Mouse (Mus musculus): ENCODE data around the gene Serpina10.
"Not testable (repeated sequence)": the region's sequence is repeated elsewhere in the genome, so short reads cannot be mapped to it uniquely, and the experiment has no call there.

Serpina10 gene

DNA sequence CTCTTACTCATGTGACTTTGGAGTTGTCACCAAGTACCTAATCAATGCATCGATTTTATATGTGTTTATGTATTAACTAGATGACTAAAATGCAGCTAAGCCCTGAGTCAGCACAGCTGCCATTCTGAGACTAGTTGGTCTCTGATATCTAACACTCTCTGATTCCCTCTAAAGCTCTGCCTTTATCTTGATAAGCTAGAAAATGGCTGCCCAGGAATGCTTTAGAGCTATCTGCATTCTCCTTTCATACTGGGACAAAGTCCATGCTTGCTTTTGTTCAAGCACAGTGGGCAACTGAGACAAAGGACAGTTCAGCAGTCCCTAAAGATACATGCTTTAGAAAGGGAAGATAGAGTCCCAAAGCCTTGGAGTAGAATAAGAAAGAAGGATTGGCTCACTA lies 16.1 kb downstream of the Serpina10 start:
- no peak for DNase-seq (ENCODE audit: low read depth, low spot score)

GRCm38 (mm10) chr12:103601839-103602238 lies 29.4 kb downstream of the Serpina10 start:
- DNase-seq (ENCODE audit: low read depth, low spot score) = no peak

- DNase-seq (ENCODE audit: low read depth, low spot score) = no peak
These were observed 30.9 kb downstream of the Serpina10 start for GRCm38 (mm10) chr12:103600364-103600763.

DNA sequence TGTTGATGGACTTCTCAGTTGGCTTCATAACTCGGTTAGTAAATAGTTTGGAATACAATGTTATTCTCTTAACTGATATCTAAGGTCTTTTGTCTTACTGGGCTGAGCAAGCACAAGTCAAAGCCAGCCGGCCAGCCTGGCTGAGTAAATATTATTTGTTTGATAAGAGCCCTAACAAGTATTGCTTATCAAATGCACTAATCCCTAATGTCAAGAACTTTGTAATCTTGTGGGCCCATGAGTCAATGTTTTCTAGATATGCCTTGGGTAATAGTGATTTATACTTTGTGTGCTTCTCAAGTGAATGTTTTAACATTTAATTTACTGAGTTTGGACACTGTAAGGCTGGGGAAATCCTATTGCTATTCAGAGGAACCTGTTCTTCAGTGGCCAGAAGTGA lies 32.8 kb downstream of the Serpina10 start:
- DNase-seq (ENCODE audit: low read depth, low spot score) = no peak

DNA sequence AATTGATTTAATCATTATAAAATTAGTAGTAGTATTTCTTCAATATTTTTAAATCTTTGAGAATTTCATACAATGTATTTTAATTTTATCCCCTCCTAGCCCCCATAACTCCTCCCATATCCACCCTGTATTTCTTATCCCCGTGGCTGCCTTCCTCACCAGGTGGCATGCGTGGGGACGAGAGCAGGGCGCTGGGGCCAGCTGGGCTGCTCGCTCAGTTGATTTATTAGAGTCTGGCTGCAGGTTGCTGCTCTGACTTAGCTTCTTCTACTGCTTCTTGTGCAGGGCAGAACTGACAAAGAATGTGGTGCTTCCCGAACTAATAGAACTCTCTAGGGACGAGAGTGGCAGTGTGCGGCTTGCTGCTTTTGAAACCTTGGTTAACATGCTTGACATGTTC lies 47.5 kb downstream of the Serpina10 start:
- DNase-seq (ENCODE audit: low read depth, low spot score) = no peak

DNA sequence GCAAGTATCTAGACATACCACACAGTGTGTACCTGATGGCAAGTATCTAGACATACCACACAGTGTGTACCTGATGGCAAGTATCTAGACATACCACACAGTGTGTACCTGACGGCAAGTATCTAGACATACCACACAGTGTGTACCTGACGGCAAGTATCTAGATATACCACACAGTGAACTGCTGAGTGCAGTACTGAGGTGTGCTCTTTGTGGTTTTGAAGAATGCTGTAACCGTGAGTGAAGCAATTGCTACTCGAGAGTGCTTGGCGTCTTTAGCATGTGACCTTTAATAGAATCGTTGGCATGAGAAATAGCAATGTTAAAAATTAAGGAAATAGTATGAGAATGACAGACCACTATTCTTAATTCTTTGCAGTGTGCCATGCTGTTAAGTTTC lies 53.1 kb downstream of the Serpina10 start:
- not testable (repeated sequence) for DNase-seq (ENCODE audit: low read depth, low spot score)

DNA sequence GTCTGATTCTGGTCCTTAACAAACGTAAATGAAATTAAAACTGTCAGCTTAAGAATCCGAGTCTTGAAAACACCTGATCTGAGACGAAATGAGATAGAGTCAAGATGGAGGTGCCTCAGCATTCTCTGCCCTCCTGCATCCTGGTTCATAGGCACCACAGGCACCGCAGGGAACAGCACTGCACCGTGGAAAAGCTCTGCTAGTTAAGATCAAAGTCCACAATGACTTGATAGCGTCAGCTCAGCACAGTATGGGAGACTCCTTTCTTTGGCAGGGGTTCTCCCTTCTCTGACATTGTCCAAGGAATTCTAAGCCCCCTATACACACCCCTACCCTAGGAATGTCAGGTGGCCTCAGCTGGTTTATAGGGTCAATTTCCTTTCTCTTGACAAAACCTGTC lies 61.6 kb downstream of the Serpina10 start:
- DNase-seq (ENCODE audit: low read depth, low spot score) = no peak

DNA sequence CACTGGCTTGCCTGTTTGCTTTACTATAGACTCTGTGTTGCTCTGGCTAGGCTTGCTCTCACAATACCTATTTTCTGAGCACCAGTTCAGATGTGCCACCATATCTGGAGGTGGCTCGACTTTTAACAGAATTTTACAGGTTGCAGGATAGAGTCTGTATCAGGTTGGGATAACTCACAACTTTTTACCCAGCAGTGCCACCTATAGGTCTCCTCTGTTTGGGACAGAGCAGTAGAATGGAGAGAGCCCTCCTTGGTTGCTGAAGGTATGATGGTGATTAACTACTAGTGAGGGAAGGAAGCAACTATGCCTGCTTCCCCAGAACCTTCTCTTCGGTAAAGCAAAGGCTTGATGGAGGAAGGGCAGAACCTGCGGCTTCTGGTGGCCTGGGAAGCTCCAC lies 64.1 kb downstream of the Serpina10 start:
- no peak for DNase-seq (ENCODE audit: low read depth, low spot score)

- no peak for DNase-seq (ENCODE audit: low read depth, low spot score)
These were observed 66.1 kb downstream of the Serpina10 start for GRCm38 (mm10) chr12:103565151-103565550.

Measured in retina, adult 2 months (tissue).